Mouse (Mus musculus) fibroblast of lung, adult 2 months (primary cell): ENCODE measurements at regions not wholly inside any gene's neighbourhood (a gene's known extent, or its start where the extent isn't known, plus 50 kb on each side); places are given as distances from the start of the nearest gene placed in this dataset.
A peak's percentile ranks its signal among the peaks of the same experiment; 100 is the strongest.

ENCODE experiments used
- DNase-seq: peaks from one replicate; pipeline ENCODE4 v3.0.0-alpha.2; 2011; ENCODE audit warnings: low read depth

- DNase-seq: peak; percentile 9
These were observed 114.3 kb downstream of the Rab38 start for GRCm38 (mm10) chr7:88544393-88544792.

DNA sequence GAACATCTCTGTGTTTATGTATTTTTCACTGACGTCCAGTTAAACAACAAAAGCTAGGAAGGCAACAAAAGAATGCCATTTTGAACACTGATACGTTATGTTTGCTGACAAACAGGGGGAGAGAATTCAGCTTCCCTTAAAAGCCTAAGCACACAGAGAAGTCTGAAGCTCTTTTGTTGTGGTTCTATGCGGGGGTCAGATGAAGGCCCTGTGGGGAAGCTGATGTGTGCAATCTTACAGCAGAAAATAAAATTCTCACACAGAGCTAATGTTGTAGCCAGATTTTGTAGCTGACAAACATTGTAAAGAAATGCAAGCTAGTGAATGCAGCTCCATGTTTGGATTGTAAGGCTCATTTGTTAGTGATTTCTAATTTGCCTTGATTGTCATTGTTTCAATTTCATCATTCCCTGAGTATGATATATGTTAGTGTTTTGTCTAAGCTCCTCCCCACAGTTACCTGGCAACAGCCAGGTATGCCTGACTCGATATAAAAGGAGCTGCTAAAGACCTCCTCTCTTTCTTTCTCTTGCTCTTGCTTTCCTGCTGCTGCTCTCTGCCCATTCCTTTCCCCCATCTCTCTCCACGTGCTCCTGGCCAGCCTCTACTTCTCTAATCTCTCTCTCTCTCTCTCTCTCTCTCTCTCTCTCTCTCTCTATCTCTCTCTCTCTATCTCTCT lies 115.0 kb downstream of the Rab38 start:
- no peak for DNase-seq

DNA sequence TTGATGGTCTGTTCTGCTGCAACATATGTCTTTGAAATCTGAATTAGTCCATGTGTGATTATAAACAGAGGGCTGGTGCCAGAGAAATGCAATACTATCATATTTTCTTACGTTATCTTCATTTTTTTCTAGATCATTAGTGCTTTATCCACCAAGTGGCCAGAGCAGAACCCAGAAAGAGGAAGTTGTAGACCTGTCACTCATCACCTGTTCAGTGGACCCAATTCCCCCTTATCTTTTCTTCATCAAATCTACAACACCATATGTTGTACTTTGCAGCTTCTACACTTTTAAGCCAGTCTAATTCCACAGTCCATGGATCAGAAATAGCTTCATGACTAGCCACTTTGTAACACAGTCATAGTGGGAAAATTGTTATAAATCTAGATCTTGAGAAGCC lies 145.0 kb downstream of the Rab38 start:
- DNase-seq: no peak

DNA sequence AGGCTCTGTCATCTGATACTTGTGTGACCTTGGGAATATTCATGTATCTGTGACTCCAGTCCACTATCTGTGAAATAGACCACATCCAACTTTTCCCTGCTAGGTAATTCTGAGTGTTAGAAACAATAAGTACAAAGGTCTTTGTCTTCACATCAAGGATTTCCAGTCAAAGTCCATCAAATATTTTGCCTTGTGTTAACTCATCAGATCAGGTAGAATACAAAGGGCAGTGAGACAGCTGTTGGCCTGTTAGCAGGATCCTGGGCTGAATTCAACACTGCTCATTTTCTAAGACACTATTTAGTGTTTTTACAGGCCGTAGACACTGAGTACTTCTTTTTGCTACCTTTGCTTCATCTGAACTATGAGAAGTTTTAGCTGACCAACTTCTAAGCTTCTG lies 170.7 kb downstream of the Rab38 start:
- no peak for DNase-seq
